Mouse (Mus musculus): ENCODE results near the gene Cys1. TPM values are rescaled to one million over a fixed set of nuclear protein-coding genes. Genes with fewer than 3 reads are reported as not detected.
A peak's percentile ranks its signal among the peaks of the same experiment; 100 is the strongest.

Gene Cys1
- polyA plus RNA-seq, 1 experiment from 2014 or later: 2.6 TPM

DNA sequence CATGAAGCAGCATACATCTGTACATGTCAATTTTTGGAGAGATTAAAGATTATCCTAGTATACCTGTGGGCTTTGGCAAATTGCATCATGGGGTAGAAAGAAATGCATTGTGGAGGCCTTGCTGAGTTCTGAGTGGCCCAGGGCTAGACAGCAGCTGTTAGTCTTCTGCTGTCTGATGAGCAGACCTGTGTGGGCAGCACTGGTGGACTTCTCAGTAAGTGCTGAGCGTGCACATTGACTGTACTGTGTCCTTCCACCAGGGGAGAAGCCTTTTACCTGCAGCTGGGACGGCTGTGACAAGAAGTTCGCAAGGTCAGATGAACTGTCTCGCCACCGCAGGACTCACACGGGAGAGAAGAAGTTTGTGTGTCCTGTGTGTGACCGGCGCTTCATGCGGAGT, 21.7 kb downstream of the Cys1 start:
- Histone ChIP-seq H3K4me1 (ENCODE audit: control insufficient read depth, insufficient read depth, low read length) (no peaks in the 10 kb centered on the region), H3K4me3 (ENCODE audit: low read depth, low read length) (no peak overlapping the region), H3K27me3 (ENCODE audit: control insufficient read depth, insufficient read depth, low read length) (no peaks in the 10 kb centered on the region), H3K9me3 (ENCODE audit: control insufficient read depth, low read depth, low read length) (no peaks in the 10 kb centered on the region), H3K36me3 (ENCODE audit: control insufficient read depth, insufficient read depth, low read length) (peaks cover 50% of the 10 kb centered on the region), H3K4me2 (replicated peaks; ENCODE audit: low read depth, low read length) (no peak overlapping the region), H3K9ac (replicated peaks; ENCODE audit: low read depth, low read length) (no peak overlapping the region), H3K27ac (ENCODE audit: low read length) (no peak overlapping the region)
- ATAC-seq (ENCODE audit: insufficient number of reproducible peaks, insufficient read depth, low FRiP score, low read depth): no peak
- 88% methylated on average over 9 of the region's 9 CpGs for WGBS

DNA sequence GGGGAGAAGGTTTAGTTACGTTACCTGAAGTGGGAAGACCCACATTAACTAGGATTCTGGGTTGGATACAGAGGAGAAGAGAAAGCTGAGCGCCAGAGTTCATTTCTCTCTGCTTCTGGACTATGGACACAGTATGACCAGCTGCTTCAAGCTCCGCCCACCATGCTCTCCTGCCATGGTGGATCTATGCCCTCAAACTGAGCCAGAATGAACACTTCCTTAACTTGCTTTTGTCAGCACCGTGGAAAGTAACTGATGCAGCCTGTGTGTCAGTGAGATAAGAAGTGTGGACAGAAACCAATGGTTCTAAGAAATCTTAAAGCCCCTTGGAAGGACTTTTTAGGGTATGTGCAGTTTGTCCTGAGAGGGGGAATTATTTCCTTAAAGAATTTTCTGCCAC, 22.6 kb downstream of the Cys1 start:
- no peak for ATAC-seq (ENCODE audit: insufficient number of reproducible peaks, insufficient read depth, low FRiP score, low read depth)
- Histone ChIP-seq H3K9me3 (ENCODE audit: control insufficient read depth, low read depth, low read length) (no peaks in the 10 kb centered on the region), H3K27ac (ENCODE audit: low read length) (no peak overlapping the region), H3K36me3 (ENCODE audit: control insufficient read depth, insufficient read depth, low read length) (peaks cover 58% of the 10 kb centered on the region), H3K4me2 (replicated peaks; ENCODE audit: low read depth, low read length) (no peak overlapping the region), H3K27me3 (ENCODE audit: control insufficient read depth, insufficient read depth, low read length) (no peaks in the 10 kb centered on the region), H3K9ac (replicated peaks; ENCODE audit: low read depth, low read length) (no peak overlapping the region), H3K4me1 (ENCODE audit: control insufficient read depth, insufficient read depth, low read length) (no peaks in the 10 kb centered on the region), H3K4me3 (ENCODE audit: low read depth, low read length) (no peak overlapping the region)
- 86% methylated on average over 4 of the region's 4 CpGs for WGBS

GRCm38 (mm10) chr12:24656436-24656835, 25.2 kb downstream of the Cys1 start:
- Histone ChIP-seq H3K27ac (ENCODE audit: low read length) (no peak overlapping the region), H3K4me1 (ENCODE audit: control insufficient read depth, insufficient read depth, low read length) (peaks cover 11% of the 10 kb centered on the region), H3K36me3 (ENCODE audit: control insufficient read depth, insufficient read depth, low read length) (peaks cover 53% of the 10 kb centered on the region), H3K9me3 (ENCODE audit: control insufficient read depth, low read depth, low read length) (no peaks in the 10 kb centered on the region), H3K4me3 (ENCODE audit: low read depth, low read length) (no peak overlapping the region), H3K27me3 (ENCODE audit: control insufficient read depth, insufficient read depth, low read length) (no peaks in the 10 kb centered on the region), H3K9ac (replicated peaks; ENCODE audit: low read depth, low read length) (no peak overlapping the region), H3K4me2 (replicated peaks; ENCODE audit: low read depth, low read length) (no peak overlapping the region)
- ATAC-seq (ENCODE audit: insufficient number of reproducible peaks, insufficient read depth, low FRiP score, low read depth): no peak
- WGBS: 66% methylated on average over 3 of the region's 3 CpGs

DNA sequence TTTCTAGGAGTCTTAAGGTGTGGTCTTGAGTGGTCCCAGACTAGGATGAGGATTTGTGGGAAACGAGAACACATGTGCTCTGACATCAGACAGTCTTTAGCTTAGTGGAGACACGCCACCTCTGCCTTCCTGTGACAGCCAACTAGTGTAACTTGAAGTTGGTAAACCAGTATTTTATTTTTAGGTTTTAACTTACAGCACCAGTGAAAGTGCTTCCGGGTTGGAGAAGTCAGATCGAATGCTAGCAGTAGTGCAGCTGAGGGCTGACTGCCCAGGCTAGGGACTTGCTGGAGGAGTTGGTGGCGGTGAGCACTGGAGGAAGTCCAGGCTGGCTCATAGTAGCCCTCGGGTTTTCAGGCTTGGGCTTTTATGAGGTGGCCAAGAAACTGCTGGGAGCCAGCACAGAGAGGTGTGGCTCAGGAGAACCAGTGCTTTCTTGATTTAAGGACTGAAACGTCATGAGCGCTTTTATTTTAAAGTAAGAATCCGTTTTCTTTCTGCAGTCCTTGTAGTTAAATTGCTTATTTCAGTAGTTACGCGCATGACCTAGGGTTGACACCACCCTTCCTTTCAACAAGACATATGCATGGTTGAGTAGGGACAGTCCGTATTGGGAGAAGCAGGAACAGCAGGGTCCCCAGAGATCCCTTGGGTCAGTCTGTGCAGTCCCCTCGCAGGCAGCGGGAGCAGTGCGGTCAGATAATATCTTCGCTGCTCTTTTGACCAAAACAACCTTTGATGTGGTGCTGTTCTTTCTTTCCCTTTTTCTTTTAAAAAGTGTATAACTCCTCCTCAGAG, 27.3 kb downstream of the Cys1 start:
- Histone ChIP-seq H3K27ac (ENCODE audit: low read length) (no peak overlapping the region), H3K4me1 (ENCODE audit: control insufficient read depth, insufficient read depth, low read length) (peaks cover 15% of the 10 kb centered on the region), H3K27me3 (ENCODE audit: control insufficient read depth, insufficient read depth, low read length) (no peaks in the 10 kb centered on the region), H3K36me3 (ENCODE audit: control insufficient read depth, insufficient read depth, low read length) (peaks cover 44% of the 10 kb centered on the region), H3K4me3 (ENCODE audit: low read depth, low read length) (no peak overlapping the region), H3K9ac (replicated peaks; ENCODE audit: low read depth, low read length) (no peak overlapping the region), H3K9me3 (ENCODE audit: control insufficient read depth, low read depth, low read length) (no peaks in the 10 kb centered on the region), H3K4me2 (replicated peaks; ENCODE audit: low read depth, low read length) (no peak overlapping the region)
- 86% methylated on average over 16 of the region's 16 CpGs for WGBS
- no peak for ATAC-seq (ENCODE audit: insufficient number of reproducible peaks, insufficient read depth, low FRiP score, low read depth)

GRCm38 (mm10) chr12:24651642-24652342, 29.8 kb downstream of the Cys1 start:
- Histone ChIP-seq H3K27ac (ENCODE audit: low read length) (peak overlapping the region; percentile 96), H3K4me1 (ENCODE audit: control insufficient read depth, insufficient read depth, low read length) (peaks cover 15% of the 10 kb centered on the region), H3K4me3 (ENCODE audit: low read depth, low read length) (peak overlapping the region; percentile 86), H3K36me3 (ENCODE audit: control insufficient read depth, insufficient read depth, low read length) (peaks cover 26% of the 10 kb centered on the region), H3K27me3 (ENCODE audit: control insufficient read depth, insufficient read depth, low read length) (no peaks in the 10 kb centered on the region), H3K9ac (replicated peaks; ENCODE audit: low read depth, low read length) (peak overlapping the region; percentile 91), H3K4me2 (replicated peaks; ENCODE audit: low read depth, low read length) (peak overlapping the region; percentile 63), H3K9me3 (ENCODE audit: control insufficient read depth, low read depth, low read length) (no peaks in the 10 kb centered on the region)
- 1% methylated on average over 36 of the region's 36 CpGs for WGBS
- peak; percentile 83 for ATAC-seq (ENCODE audit: insufficient number of reproducible peaks, insufficient read depth, low FRiP score, low read depth)

- Histone ChIP-seq H3K4me1 (ENCODE audit: control insufficient read depth, insufficient read depth, low read length) (peaks cover 15% of the 10 kb centered on the region), H3K9me3 (ENCODE audit: control insufficient read depth, low read depth, low read length) (no peaks in the 10 kb centered on the region), H3K36me3 (ENCODE audit: control insufficient read depth, insufficient read depth, low read length) (peaks cover 20% of the 10 kb centered on the region), H3K4me3 (ENCODE audit: low read depth, low read length) (peak within 1 kb of the TSS; percentile 86), H3K4me2 (replicated peaks; ENCODE audit: low read depth, low read length) (peak within 1 kb of the TSS; percentile 63), H3K9ac (replicated peaks; ENCODE audit: low read depth, low read length) (peak within 1 kb of the TSS; percentile 91), H3K27me3 (ENCODE audit: control insufficient read depth, insufficient read depth, low read length) (no peaks in the 10 kb centered on the region), H3K27ac (ENCODE audit: low read length) (peak within 1 kb of the TSS; percentile 96)
- peak; percentile 92 for ATAC-seq (ENCODE audit: insufficient number of reproducible peaks, insufficient read depth, low FRiP score, low read depth)
- WGBS: under 1% methylated on average over 68 of the region's 68 CpGs
These were observed 30.5 kb downstream of the Cys1 start, which contains the start of gene Klf11 for GRCm38 (mm10) chr12:24651063-24651557. Gene Klf11 (plus strand): TSS chr12:24651274.

GRCm38 (mm10) chr12:24650415-24651062, 31.1 kb downstream of the Cys1 start:
- WGBS: 5% methylated on average over 22 of the region's 22 CpGs

DNA sequence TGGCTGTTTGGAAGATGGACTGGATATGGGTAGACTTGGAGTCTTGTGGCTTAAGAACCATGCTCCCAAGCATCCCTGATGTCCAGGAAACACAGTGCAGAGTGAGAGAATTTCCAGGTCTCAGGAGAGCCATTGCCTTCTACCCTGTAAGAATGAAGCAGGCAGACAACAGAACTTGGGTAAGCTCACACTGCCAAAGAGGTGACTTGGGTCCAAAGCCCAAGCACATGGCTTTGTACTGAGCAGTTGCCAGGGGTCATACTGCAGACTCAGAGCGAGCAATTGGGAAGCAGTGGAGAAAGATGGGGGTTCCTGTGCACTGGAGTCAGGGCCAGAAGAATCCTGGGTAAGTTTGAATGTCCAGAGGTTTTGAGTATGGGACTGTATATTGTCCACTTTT, 33.5 kb downstream of the Cys1 start:
- Histone ChIP-seq H3K4me2 (replicated peaks; ENCODE audit: low read depth, low read length) (no peak overlapping the region), H3K36me3 (ENCODE audit: control insufficient read depth, insufficient read depth, low read length) (no peaks in the 10 kb centered on the region), H3K27ac (ENCODE audit: low read length) (no peak overlapping the region), H3K9me3 (ENCODE audit: control insufficient read depth, low read depth, low read length) (no peaks in the 10 kb centered on the region), H3K9ac (replicated peaks; ENCODE audit: low read depth, low read length) (no peak overlapping the region), H3K4me1 (ENCODE audit: control insufficient read depth, insufficient read depth, low read length) (peaks cover 19% of the 10 kb centered on the region), H3K27me3 (ENCODE audit: control insufficient read depth, insufficient read depth, low read length) (no peaks in the 10 kb centered on the region), H3K4me3 (ENCODE audit: low read depth, low read length) (no peak overlapping the region)
- ATAC-seq (ENCODE audit: insufficient number of reproducible peaks, insufficient read depth, low FRiP score, low read depth): no peak
- WGBS: 71% methylated on average over 1 of the region's 1 CpGs

More at GRCm38 (mm10) chr12:24650415-24651062, 31.1 kb downstream of the Cys1 start:
- Histone ChIP-seq H3K9me3 (ENCODE audit: control insufficient read depth, low read depth, low read length) (no peaks in the 10 kb centered on the region), H3K36me3 (ENCODE audit: control insufficient read depth, insufficient read depth, low read length) (peaks cover 15% of the 10 kb centered on the region), H3K4me3 (ENCODE audit: low read depth, low read length) (peak overlapping the region; percentile 86), H3K4me1 (ENCODE audit: control insufficient read depth, insufficient read depth, low read length) (peaks cover 15% of the 10 kb centered on the region), H3K27ac (ENCODE audit: low read length) (peak overlapping the region; percentile 64), H3K4me2 (replicated peaks; ENCODE audit: low read depth, low read length) (peak overlapping the region; percentile 53), H3K27me3 (ENCODE audit: control insufficient read depth, insufficient read depth, low read length) (no peaks in the 10 kb centered on the region), H3K9ac (replicated peaks; ENCODE audit: low read depth, low read length) (peak overlapping the region; percentile 7; the same call in 1 of the 2 replicates)
- peak; percentile 0; the same call in 1 of the 2 replicates for ATAC-seq (ENCODE audit: insufficient number of reproducible peaks, insufficient read depth, low FRiP score, low read depth)
